Mouse (Mus musculus): ENCODE results near the gene Tmem50b.

GRCm38 (mm10) chr16:91565292-91565951, 32.2 kb downstream of the Tmem50b start:
- TF ChIP-seq POLR2A (IDR thresholded peaks at IDR 0.05; ENCODE audit: borderline replicate concordance, extremely low read depth, low read depth, low read length) (no peak), CTCF (IDR thresholded peaks at IDR 0.05; ENCODE audit: insufficient read depth, low read length) (no peak)
